Mouse (Mus musculus) CD4-positive, CD25-positive, alpha-beta regulatory T cell, adult 4 months (primary cell): ENCODE results near the gene Cul5. TPM values are rescaled to one million over a fixed set of nuclear protein-coding genes. Genes with fewer than 3 reads are reported as not detected.

Experiments
- ATAC-seq: one replicate; pipeline ENCODE4 v1.8.0; 2017
- polyA plus RNA-seq, 2 experiments: library from polyadenylated mRNA; unstranded; fragments of 100-300 nt; shearing (Covaris generic); gene quantifications; one replicate each; pipeline ENCODE4 v1.2.1; 2017

The Cul5 gene
- polyA plus RNA-seq, 2 experiments from 2014 or later: 33.9 to 43.0 TPM

DNA sequence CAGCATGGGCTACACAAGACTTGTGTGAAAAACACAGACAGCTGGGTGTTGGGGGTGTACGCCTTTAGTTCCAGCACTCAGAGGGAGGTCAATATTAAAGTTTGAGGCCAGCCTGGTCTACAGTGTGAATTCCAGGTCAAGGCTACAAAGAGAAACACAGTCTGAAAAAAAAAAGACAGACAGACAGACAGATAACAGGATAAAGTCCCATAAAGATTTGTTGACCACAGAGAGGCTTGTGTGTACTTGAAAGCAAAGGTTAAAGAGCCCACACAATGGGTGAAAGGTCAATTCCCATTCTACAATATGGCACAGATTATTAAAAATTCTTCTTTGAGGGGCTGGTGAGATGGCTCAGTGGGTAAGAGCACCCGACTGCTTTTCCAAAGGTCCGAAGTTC, 62.6 kb downstream of the Cul5 start:
- ATAC-seq: no peak

DNA sequence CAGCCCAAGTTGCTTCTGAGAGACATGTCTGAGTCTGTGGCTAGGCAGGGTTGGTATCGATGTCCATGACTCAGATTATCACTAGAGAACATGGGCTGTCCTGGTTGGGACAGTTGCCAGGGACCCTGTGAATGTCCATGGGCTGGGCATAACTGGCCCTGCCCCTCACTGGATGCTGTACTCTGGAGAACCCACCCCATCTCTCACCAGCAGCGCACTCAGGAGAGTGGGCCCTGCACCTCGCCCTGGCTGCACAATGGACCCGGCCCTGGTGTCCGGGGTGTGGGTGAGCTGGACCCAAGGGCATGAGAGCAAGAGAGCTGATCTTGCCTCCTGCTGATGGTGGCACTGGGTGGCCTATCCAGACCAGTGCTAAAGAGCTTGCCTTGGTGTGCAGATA, 64.9 kb downstream of the Cul5 start:
- ATAC-seq: no peak

DNA sequence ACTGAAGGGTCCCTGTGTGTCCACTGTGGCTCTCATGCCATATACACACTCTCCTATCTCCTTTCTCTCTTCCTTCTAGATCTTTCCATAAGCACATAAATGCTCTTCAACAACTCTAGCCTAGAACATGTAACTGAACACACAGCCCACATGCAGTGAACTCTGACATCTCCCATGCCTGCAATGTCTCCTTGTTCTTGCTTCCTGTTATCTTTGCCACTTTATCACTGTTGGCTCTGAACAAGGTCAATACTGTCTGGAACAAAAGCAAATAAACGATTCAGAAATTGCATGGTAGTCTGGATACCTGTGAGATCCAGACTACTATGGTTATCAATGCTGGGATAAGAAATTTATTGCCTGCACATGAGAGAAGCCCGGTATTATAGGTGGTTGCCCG, 66.0 kb downstream of the Cul5 start:
- ATAC-seq: no peak

DNA sequence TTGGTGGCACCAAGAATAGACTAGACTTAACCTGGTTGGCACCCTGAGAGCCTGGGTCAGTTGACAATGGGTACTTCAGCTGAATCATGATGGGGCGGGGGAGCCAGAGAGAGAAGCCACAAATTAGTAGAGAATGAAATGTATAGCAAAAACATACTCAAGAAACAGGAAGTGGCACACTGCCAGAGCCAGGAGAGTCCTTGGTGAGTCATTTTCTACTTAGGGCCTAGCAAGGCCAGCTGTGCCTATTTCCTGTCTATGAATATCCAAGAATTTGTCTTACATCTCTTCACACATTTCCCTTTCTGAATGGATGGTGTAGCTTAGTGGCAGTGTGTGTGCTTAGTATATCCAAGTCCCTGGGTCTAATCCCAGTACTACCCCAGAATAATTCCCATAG, 66.4 kb downstream of the Cul5 start:
- ATAC-seq: peak; percentile 97

DNA sequence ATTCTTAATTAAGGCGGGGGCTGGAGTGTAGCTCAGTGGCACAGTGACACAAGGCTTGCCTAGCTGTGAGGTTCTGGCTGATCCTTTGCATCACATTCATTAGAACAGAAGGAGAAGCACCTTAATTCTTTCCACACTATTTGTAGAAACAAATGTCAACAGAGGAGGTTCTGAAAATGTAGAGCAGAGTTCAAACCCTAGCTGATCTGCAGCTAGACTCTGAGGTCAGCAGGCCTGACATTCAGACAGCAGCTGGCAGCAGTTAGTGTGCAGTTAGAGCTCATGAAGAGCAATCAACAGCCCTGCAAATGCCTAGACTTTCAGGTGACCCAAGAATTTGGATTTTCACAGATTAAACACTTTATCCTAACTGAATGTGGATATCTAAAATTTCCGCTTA, 68.3 kb downstream of the Cul5 start:
- ATAC-seq: no peak

DNA sequence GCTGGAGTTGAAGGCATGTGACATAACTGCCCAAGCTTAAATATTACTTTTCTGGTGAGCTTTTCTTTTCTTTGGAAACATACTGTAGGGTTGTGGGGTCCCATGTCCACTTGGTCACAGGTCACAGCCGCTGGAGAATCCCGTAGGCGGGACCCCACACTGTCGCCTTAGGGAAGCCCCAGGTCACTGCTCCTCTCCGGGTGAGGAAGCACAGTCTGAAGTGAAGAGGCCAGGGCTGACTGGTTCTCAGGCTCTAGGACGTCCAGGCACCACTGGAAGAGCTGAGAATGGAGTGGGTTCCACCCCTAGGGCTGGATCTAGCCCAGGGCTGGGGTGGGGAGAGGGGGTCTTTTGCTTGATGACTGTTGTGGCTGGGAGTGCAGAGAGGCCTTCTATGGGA, 71.2 kb downstream of the Cul5 start:
- ATAC-seq: no peak

DNA sequence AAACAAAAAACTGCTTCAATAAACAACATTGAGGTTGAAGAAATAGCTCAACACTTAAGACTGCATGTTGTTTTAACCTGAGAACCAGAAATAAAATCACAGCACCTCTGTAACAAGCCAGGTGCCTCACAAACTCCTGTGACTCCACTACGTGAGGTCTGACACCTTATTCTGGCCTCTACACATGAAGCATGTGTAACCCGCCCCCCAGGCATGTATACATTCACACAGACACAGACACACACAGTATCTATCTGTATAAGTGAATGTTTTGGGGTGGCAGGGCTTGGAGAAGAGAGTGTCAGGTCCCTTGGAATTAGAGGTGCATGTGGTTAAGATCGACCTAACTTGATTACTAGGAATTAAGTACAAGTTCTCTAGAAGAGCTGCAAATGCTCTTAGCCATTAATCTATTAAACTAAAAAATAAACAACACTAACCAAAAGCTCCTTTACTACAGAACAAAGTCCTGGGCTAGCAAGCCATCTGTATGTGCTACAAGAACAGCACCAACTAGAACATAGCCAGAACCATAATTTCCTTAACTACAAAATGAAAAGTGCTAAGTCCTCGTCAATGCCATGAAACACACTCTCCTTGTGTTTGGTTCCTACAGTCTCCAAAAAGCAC, 72.7 kb downstream of the Cul5 start:
- ATAC-seq: no peak

DNA sequence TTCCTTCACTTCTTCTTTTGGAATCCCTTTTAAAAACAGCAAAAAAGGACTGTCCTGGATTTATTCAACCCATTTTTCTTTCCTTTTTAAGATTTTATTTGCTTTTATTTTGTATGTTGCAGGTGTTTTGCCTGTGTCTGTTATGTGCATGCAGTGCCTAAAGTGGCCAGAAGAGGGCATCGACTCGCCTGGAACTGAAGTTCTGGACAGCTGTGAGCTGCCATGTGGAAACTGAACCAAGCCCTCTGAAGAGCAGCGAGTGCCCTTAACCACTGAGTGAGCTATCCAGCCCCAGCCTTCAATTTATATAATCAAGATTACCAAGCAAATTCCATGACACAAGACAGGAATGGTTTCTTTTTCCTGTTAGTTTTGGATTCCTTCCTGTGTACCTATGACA, 75.0 kb downstream of the Cul5 start:
- ATAC-seq: peak; percentile 91

DNA sequence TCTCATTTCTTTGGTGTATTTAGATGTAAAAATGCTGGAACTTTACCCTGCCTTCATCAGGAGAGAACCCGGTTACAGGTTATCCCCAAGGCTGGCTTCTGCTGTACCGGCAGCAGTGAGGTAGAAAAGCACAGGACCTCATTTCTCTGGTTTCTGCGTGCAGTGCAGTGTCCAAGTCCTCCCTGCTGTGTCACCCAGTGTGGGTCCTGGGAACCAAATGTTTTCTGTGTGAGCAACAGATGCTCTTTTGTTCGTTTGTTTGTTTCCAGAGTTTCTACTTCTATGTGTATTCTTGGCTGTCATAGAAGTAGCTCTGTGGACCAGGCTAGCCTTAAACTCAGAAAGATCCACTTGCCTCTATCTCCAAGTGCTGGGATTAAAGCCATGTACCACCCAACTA, 87.9 kb downstream of the Cul5 start:
- ATAC-seq: no peak

DNA sequence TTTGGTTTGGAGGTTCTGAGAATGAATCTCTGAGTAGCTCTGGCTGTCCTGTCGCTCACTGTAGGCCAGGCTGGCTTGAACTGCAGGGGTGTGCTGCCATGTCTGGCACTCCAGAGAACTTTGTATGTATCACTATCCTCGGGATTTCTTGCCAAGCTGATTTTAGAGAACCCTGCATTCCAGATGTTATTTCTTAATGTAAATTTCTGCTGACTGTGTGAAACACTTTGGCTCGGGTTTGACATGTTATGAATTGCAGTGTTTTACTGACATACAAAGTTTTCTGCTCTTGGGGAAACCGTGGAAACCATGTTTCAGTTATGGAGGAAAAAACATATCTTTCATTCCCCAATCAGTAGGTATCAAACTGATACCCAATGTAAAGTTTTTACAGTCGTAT, 94.1 kb downstream of the Cul5 start:
- ATAC-seq: no peak

DNA sequence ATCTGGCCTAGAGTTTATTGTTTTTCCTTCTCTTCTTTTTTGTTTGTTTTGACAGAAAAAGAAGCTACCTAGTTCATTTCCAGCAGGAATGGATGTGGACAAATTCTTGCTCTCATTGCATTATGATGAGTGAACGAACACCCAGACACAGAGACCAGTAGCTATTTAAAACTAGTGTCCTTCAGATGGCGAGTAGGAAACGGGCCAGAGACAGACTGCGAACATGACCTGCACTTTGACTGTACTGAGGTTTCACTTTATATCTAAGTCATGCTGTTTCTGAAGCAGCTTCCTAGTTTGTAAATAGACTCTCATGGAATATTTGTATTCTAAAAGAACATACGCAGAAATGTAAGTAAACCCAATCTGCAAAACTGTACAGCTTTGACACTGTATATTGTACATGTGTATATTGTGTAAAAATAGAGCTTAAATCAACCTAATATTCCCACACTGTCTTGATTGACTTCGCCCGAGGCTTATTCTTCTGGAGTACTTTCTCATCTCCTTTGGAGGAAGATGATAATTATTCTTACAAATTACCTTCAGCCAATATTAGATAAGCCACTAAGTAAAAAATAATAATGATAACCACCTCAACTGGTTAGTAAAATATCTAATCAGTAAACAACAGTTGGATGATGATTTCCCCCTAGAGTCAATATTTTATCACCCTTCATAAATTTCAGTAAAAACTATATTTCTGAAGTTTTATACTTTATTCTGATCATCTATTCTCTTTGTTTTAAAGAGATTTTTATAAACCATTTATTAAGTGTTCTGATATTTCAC, 97.1 kb downstream of the Cul5 start:
- no peak for ATAC-seq

DNA sequence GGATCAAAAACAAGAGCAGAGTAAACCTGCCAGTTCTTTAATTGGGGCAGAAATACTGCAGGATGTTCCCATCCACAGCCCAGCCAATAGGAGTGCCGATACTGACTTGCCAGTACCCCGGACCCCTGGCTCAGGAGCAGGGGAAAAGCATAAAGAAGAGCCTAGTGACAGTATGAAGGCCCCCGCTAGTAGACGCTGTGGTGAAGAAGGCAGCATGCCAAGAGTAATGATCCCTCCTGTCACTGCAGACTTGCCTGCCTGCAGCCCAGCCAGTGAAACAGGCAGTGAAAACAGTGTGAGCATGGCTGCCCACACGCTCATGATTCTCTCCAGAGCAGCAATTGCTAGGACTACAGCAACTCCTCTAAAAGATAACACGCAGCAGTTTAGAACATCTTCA, 99.2 kb downstream of the Cul5 start:
- ATAC-seq: no peak

Other genes with a start within 250 kb of the Cul5 start
- gene Atm, start 133.3 kb downstream of the Cul5 start, polyA plus RNA-seq: 10 to 100 TPM; 27.8 to 35.4 TPM
- gene Npat, start 133.0 kb downstream of the Cul5 start, polyA plus RNA-seq: 10 to 100 TPM; 13.0 to 16.9 TPM
- 10 to 100 TPM; 64.2 to 91.4 TPM for gene Acat1, start 59.6 kb downstream of the Cul5 start, polyA plus RNA-seq
- not detected for gene Rab39, start 36.2 kb upstream of the Cul5 start, polyA plus RNA-seq
- gene Slc35f2, start 101.5 kb upstream of the Cul5 start, polyA plus RNA-seq: 10 to 100 TPM; 10.5 to 14.8 TPM
- not detected for gene Sln, start 180.2 kb upstream of the Cul5 start, polyA plus RNA-seq